Comparison of ENCODE assay signal across 8 mouse cellular contexts in genomic region chr1:135918644-135919407, GRCm38 (mm10). TPM values are rescaled to one million over a fixed set of nuclear protein-coding genes. Genes with fewer than 3 reads are reported as not detected.
DNase-seq lines count a peak whose midpoint lies in the region; ATAC-seq and TF ChIP-seq lines count a peak whose summit lies in the region.

Pkp1 (minus strand) TSS chr1:135919207.

- H3K27me3 ChIP-seq in heart, postnatal 0 days (ENCODE audit: control insufficient read depth, insufficient read depth, low read length): peaks cover 87% of the 10 kb centered on the region
- H3K27me3 ChIP-seq in hindbrain, embryonic 15.5 days: peaks cover 71% of the 10 kb centered on the region
- H3K27me3 ChIP-seq in midbrain, embryonic 16.5 days (ENCODE audit: control insufficient read depth, insufficient read depth, low read depth, low read length): peaks cover 53% of the 10 kb centered on the region

- no peaks in the 10 kb centered on the region for H3K4me1 ChIP-seq in heart, postnatal 0 days (ENCODE audit: control insufficient read depth, insufficient read depth)
- peaks cover 7% of the 10 kb centered on the region for H3K4me1 ChIP-seq in hindbrain, embryonic 15.5 days (replicated peaks)
- no peaks in the 10 kb centered on the region for H3K4me1 ChIP-seq in midbrain, embryonic 16.5 days (ENCODE audit: control insufficient read depth, insufficient read depth, low read length)

- WGBS in heart, postnatal 0 days: under 1% methylated on average over 60 of the region's 67 CpGs
- WGBS in hindbrain, embryonic 15.5 days: under 1% methylated on average over 67 of the region's 67 CpGs
- under 1% methylated on average over 50 of the region's 67 CpGs for WGBS in midbrain, embryonic 16.5 days

- peak within 1 kb of the TSS; percentile 43 for H3K4me2 ChIP-seq in heart, postnatal 0 days (ENCODE audit: low read depth, low read length)
- H3K4me2 ChIP-seq in hindbrain, embryonic 15.5 days: peak within 1 kb of the TSS; percentile 51
- H3K4me2 ChIP-seq in midbrain, embryonic 16.5 days (ENCODE audit: low read length): peak within 1 kb of the TSS; percentile 43

- peak within 1 kb of the TSS; percentile 28 for H3K4me3 ChIP-seq in heart, postnatal 0 days (ENCODE audit: low read depth, low read length)
- H3K4me3 ChIP-seq in hindbrain, embryonic 15.5 days: peak within 1 kb of the TSS; percentile 23
- H3K4me3 ChIP-seq in midbrain, embryonic 16.5 days (ENCODE audit: low read depth, low read length): peak within 1 kb of the TSS; percentile 23

- H3K9me3 ChIP-seq in heart, postnatal 0 days (replicated peaks; ENCODE audit: control insufficient read depth, low read length): no peaks in the 10 kb centered on the region
- no peaks in the 10 kb centered on the region for H3K9me3 ChIP-seq in hindbrain, embryonic 15.5 days
- H3K9me3 ChIP-seq in midbrain, embryonic 16.5 days (replicated peaks; ENCODE audit: control insufficient read depth, low read length, poor library complexity, severe bottlenecking): no peaks in the 10 kb centered on the region

- no peak for DNase-seq in heart, postnatal 0 days (ENCODE audit: low spot score)
- no peak for DNase-seq in heart, postnatal 4 days
- DNase-seq in R1 (ENCODE audit: low read depth, low spot score): peak; percentile 20
- no peak for DNase-seq in adrenal gland, adult 2 months
- DNase-seq in T-cell, adult 2 months (ENCODE audit: low spot score): no peak
- no peak for DNase-seq in layer of hippocampus, adult 9-11 months

- no peak for TF ChIP-seq EP300 in heart, postnatal 0 days (IDR thresholded peaks at IDR 0.05; ENCODE audit: low read depth)

- no peak for TF ChIP-seq CTCF in heart, postnatal 0 days (IDR thresholded peaks at IDR 0.05; ENCODE audit: low read depth)

- no peaks in the 10 kb centered on the region for H3K36me3 ChIP-seq in heart, postnatal 0 days (replicated peaks; ENCODE audit: control insufficient read depth, insufficient read depth, low read length)
- H3K36me3 ChIP-seq in hindbrain, embryonic 15.5 days: no peaks in the 10 kb centered on the region
- no peaks in the 10 kb centered on the region for H3K36me3 ChIP-seq in midbrain, embryonic 16.5 days (ENCODE audit: control insufficient read depth, insufficient read depth, low read length)

- no peak within 1 kb of the TSS for H3K9ac ChIP-seq in heart, postnatal 0 days (replicated peaks; ENCODE audit: low read depth, low read length)
- no peak within 1 kb of the TSS for H3K9ac ChIP-seq in hindbrain, embryonic 15.5 days
- H3K9ac ChIP-seq in midbrain, embryonic 16.5 days (ENCODE audit: low read depth, low read length): no peak within 1 kb of the TSS

- peak; percentile 36; the same call in 1 of the 2 replicates for ATAC-seq in heart, postnatal 0 days (ENCODE audit: insufficient read depth, low read depth)
- no peak for ATAC-seq in hindbrain, embryonic 15.5 days (ENCODE audit: low FRiP score, low read depth)
- no peak for ATAC-seq in midbrain, embryonic 16.5 days

- H3K27ac ChIP-seq in heart, postnatal 0 days (ENCODE audit: low read depth): no peak within 1 kb of the TSS
- no peak within 1 kb of the TSS for H3K27ac ChIP-seq in hindbrain, embryonic 15.5 days (replicated peaks)
- no peak within 1 kb of the TSS for H3K27ac ChIP-seq in midbrain, embryonic 16.5 days (ENCODE audit: low read length)

RNA-seq across cellular contexts. Expression of gene Pkp1, which starts in this region (rescaled TPM):
- total RNA-seq in heart, postnatal 0 days (2014; rRNA removed; ENCODE audit: low replicate concordance): 0.58 TPM in 1 of 2 replicates, not detected in the other
- 0.05 TPM in 2 replicates for polyA plus RNA-seq in heart, postnatal 0 days (2015; fragmentation: Nextera tagmentation; extraction: Ambion mirVana)
- under 1 TPM; 0.10 to 0.11 TPM for total RNA-seq in heart, postnatal 4 days (2021)
- polyA plus RNA-seq in hindbrain, embryonic 15.5 days (2015; fragmentation: Nextera tagmentation; extraction: Ambion mirVana): 0.08 and 0.19 TPM in 2 replicates
- 0.06 TPM in 1 of 2 replicates, not detected in the other for polyA plus RNA-seq in midbrain, embryonic 16.5 days (2015; fragmentation: Nextera tagmentation; extraction: Ambion mirVana)
- not detected for total RNA-seq in adrenal gland, adult 2 months (2021)
- 0.03 TPM in 1 of 2 replicates, not detected in the other for polyA plus RNA-seq in adrenal gland, adult 2 months (2012; rRNA removed)

Comparison
In these comparisons a context has a peak if more than half of its experiments do, and no peak if none do; other contexts are left out.
1. Peak in ATAC-seq, H3K4me3 ChIP-seq and H3K4me2 ChIP-seq in heart, postnatal 0 days; RNA of the gene not detected or under 1 TPM.